Mouse (Mus musculus) cortical plate, adult 2 months (tissue): ENCODE measurements around the gene Nlgn1. TPM values are rescaled to one million over a fixed set of nuclear protein-coding genes. Genes with fewer than 3 reads are reported as not detected.
A peak's percentile ranks its signal among the peaks of the same experiment; 100 is the strongest.

ENCODE experiments used
- H3K27ac ChIP-seq: fragments of 200-500 bp; 2 replicates; pipeline ENCODE4 v1.5.1; 2012; ENCODE audit warnings: low read length, control low read depth, inconsistent platforms; ENCODE audit not compliant: insufficient read depth
- H3K4me1 ChIP-seq: fragments of 200-500 bp; 2 replicates; pipeline ENCODE4 v1.6.1; 2011; ENCODE audit warnings: low read length; ENCODE audit not compliant: control insufficient read depth, insufficient read depth
- H3K4me3 ChIP-seq: fragments of 200-500 bp; 2 replicates; pipeline ENCODE4 v1.5.1; 2011; ENCODE audit warnings: mild to moderate bottlenecking, low read length, control low read depth; ENCODE audit not compliant: insufficient read depth
- CTCF ChIP-seq: fragments of 200-500 bp; IDR thresholded peaks from 2 replicates; pipeline ENCODE4 v1.5.1; 2011; ENCODE audit warnings: mild to moderate bottlenecking, control low read depth, low read length; ENCODE audit not compliant: insufficient read depth; ENCODE audit errors: extremely low read depth
- POLR2A ChIP-seq: fragments of 200-500 bp; IDR thresholded peaks from 2 replicates; pipeline ENCODE4 v1.6.1; 2011; ENCODE audit warnings: mild to moderate bottlenecking, low read length, control low read depth; ENCODE audit not compliant: insufficient read depth; ENCODE audit errors: extremely low read depth
- polyA plus RNA-seq: library from polyadenylated mRNA; depleted of rRNA; stranded (reverse); fragments of >200 nt; gene quantifications from 2 replicates; pipeline ENCODE4 v1.2.3, GENCODE M21; 2012

The Nlgn1 gene
- polyA plus RNA-seq, 1 experiment: 33.0 TPM

DNA sequence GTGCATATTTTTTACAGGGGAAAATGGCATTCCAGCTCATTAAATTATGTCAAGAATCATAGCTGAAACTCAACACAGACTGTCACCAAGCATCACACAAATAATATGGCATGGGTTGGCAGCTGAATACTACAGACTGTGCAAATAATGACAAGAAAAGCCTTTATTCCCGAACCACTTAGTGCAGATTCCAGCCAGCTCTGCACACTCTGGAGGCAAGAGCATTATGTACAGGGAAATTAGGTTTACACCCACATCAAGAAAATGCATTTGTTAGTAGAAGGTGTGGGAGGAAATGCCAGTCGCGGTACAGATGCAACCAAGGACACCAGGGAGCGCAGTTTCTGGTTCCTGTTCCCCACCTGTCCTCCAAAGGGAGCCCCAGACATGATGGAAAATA is 558.4 kb downstream of the Nlgn1 start:
- H3K4me3 ChIP-seq: no peak overlapping the region
- peaks cover 9% of the 10 kb centered on the region for H3K4me1 ChIP-seq
- no peak overlapping the region for H3K27ac ChIP-seq
- TF ChIP-seq POLR2A: no peak
- peak; percentile 28; the same call in 1 of the 2 replicates for TF ChIP-seq CTCF

DNA sequence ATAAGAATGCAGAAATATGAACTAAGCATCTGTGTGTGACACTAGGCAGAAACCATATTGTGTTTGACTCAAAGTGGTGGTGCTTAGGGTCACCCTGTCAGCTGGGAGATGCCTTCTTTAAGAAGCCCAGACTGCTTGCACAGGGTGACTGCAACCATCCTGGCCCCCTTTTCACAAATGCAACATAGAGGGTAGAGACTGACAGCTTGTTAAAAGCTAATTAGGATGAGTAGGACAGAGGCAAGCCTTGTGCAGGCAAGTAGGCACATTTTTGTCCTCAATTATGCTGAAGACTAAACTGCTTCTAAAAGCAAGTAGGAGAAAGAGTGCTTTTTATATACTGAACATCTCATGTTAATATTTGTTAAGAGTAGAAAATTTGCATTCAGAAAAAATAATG is 558.8 kb downstream of the Nlgn1 start:
- TF ChIP-seq POLR2A (no peak), CTCF (no peak)
- H3K4me3 ChIP-seq: no peak overlapping the region
- H3K27ac ChIP-seq: peak overlapping the region; percentile 70; the same call in 1 of the 2 replicates
- peaks cover 9% of the 10 kb centered on the region for H3K4me1 ChIP-seq

- Histone ChIP-seq H3K4me3 (no peak overlapping the region), H3K27ac (no peak overlapping the region), H3K4me1 (no peaks in the 10 kb centered on the region; the same call in 1 of the 2 replicates)
- TF ChIP-seq POLR2A: no peak
- TF ChIP-seq CTCF: no peak
Measured at GRCm38 (mm10) chr3:25763689-25764088, 568.6 kb downstream of the Nlgn1 start.

DNA sequence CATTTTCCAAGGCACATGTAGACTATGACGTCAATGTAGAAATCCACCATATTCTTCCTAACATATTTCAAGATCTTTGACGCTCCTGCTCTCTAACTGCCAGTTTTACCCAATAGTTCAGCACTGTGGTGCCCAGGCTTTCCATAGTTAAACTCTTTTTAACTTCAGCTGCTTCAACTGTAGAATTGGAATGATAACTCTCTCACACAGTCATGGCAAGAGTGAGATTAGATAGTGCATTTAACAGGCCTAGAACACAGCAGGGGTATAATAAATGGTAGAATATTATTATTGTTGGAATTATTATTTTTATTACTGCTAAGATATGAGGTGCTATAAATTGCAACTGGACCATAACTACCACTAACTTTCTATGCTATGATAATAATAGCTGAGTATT is 574.4 kb downstream of the Nlgn1 start:
- Histone ChIP-seq H3K4me1 (no peaks in the 10 kb centered on the region), H3K4me3 (no peak overlapping the region), H3K27ac (no peak overlapping the region)
- TF ChIP-seq POLR2A (no peak), CTCF (no peak)

DNA sequence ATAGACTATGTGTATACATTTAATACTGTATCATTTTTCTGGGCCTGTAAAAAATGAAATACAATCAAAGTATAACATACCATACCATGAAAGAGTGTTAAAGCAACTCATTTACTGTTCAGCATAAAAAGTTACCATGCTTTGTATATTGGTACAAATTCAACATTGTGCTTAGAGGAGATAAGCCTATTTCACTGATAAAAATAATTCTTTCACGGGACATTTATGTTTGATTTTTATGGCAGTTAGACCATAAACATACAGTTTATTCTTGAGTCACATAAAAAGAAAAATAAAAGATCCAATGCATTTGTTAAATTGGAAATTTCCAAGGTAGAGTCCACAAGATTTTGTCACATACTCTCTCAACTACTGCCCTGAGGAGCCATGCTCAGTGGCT is 608.1 kb downstream of the Nlgn1 start:
- TF ChIP-seq POLR2A (no peak), CTCF (no peak)
- no peaks in the 10 kb centered on the region; the same call in 1 of the 2 replicates for H3K4me1 ChIP-seq

DNA sequence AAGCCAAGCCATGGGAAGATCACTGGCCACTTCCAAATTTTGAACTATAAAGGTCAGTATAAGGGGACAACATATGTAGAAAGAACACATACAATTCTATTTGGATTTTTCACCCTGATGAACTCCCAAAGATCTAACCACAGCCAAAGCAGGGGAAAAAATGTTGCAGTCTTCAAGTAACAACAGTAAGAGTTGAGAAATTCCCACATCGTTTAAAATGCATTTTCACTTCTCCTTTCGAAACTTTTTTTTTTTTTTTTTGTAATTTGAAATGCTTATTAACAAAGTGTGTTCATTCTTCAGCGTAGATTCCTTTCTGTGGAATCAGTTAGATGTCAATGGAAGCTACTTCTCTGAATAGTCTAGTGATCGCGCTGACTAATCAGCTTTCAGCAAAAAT is 610.8 kb downstream of the Nlgn1 start:
- TF ChIP-seq POLR2A: no peak
- no peak for TF ChIP-seq CTCF
- H3K4me1 ChIP-seq: no peaks in the 10 kb centered on the region; the same call in 1 of the 2 replicates
- no peak overlapping the region for H3K27ac ChIP-seq
- no peak overlapping the region for H3K4me3 ChIP-seq

More for the DNA sequence above, 608.1 kb downstream of the Nlgn1 start:
- H3K4me3 ChIP-seq: no peak overlapping the region
- H3K27ac ChIP-seq: no peak overlapping the region

DNA sequence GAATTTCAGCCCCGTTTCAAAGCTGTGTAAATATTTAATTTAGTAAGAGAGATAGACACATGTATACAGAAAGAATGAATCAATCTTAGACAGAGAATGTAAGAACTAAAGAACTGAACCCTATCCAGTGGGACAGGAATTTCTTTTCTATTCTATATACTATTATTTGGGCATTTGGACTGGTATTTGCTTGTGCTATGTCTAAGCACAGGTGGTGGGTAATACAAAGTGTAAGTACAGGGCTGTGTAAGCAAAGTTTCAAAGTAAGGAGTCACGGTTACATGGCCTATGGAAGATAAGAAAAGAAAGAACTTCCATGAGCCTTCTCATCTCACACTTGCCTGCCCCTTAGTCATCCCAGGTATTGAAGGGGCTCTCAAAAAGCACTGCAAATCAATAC is 624.9 kb downstream of the Nlgn1 start:
- H3K4me1 ChIP-seq: no peaks in the 10 kb centered on the region
- TF ChIP-seq POLR2A (no peak), CTCF (no peak)
- H3K4me3 ChIP-seq: no peak overlapping the region
- H3K27ac ChIP-seq: no peak overlapping the region

- Histone ChIP-seq H3K4me1 (no peaks in the 10 kb centered on the region; the same call in 1 of the 2 replicates), H3K4me3 (no peak overlapping the region), H3K27ac (no peak overlapping the region)
- TF ChIP-seq POLR2A (no peak), CTCF (no peak)
Measured at GRCm38 (mm10) chr3:25697231-25697630, 635.0 kb downstream of the Nlgn1 start.

DNA sequence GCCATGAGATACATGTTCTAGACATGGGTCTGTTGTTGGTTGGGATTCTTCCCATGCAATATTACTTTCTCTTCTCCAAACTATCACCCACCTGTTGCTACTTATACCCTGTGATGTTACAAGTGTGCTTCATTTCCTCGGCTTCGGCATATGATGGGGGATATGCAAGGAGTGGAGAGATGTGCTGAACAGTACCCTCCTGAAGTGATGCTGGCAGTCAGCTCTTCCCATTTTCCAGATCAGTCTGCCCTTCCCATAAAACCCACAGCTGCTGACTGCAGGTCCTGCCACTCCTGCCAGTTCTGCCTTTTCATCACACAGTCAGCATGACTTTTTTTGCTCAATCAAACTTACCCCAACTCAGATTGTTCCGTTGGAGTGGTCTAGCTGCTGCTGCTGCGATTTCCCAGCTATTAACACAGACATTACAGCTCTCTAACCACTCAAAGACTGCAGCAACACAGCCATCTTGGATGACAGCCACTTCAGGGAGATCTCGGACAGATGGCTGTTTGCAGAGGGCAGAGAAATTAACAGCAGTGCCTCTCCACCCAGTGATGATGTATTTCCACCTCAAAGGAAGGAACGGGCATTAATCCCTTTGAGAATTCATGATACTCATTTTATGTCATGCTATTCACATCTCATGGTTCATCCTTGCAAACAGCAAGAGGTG is 643.3 kb downstream of the Nlgn1 start:
- TF ChIP-seq CTCF: no peak
- no peak for TF ChIP-seq POLR2A
- no peak overlapping the region for H3K4me3 ChIP-seq
- no peaks in the 10 kb centered on the region for H3K4me1 ChIP-seq
- no peak overlapping the region for H3K27ac ChIP-seq

- Histone ChIP-seq H3K4me1 (no peaks in the 10 kb centered on the region; the same call in 1 of the 2 replicates), H3K27ac (no peak overlapping the region), H3K4me3 (no peak overlapping the region)
- TF ChIP-seq POLR2A (no peak), CTCF (no peak)
Measured at GRCm38 (mm10) chr3:25683696-25684095, 648.6 kb downstream of the Nlgn1 start.
